Mouse (Mus musculus): ENCODE measurements at regions not wholly inside any gene's neighbourhood (a gene's known extent, or its start where the extent isn't known, plus 50 kb on each side); places are given as distances from the start of the nearest gene placed in this dataset.

- DNase-seq (ENCODE audit: extremely low spot score in 1 of 2, low spot score in 2 of 2): no peak
- intact Hi-C loops (cut with DNase I): no loop called here
These were observed 370.9 kb upstream of the Mef2c start for GRCm38 (mm10) chr13:83132671-83133638.

GRCm38 (mm10) chr13:83143316-83143715 is 360.5 kb upstream of the Mef2c start:
- no peak for DNase-seq (ENCODE audit: extremely low spot score in 1 of 2, low spot score in 2 of 2)
- intact Hi-C loops (cut with DNase I): loop anchor here (10.0 kb wide), 2 partner anchors 199 to 211 kb away; no protein-coding TSS in a partner anchor

- intact Hi-C loops (cut with DNase I): no loop called here
These were observed 349.2 kb upstream of the Mef2c start for GRCm38 (mm10) chr13:83154626-83155124.

GRCm38 (mm10) chr13:83159969-83160368 is 343.9 kb upstream of the Mef2c start:
- peak in 1 of 2 experiments; percentile 22 for DNase-seq (ENCODE audit: extremely low spot score in 1 of 2, low spot score in 2 of 2)
- intact Hi-C loops (cut with DNase I): no loop called here

More at GRCm38 (mm10) chr13:83154626-83155124, 349.2 kb upstream of the Mef2c start:
- DNase-seq (ENCODE audit: extremely low spot score in 1 of 2, low spot score in 2 of 2): no peak

- no peak for DNase-seq (ENCODE audit: extremely low spot score in 1 of 2, low spot score in 2 of 2)
- intact Hi-C loops (cut with DNase I): no loop called here
These were observed 341.1 kb upstream of the Mef2c start for GRCm38 (mm10) chr13:83162761-83163160.

- intact Hi-C loops (cut with DNase I): no loop called here
- no peak for DNase-seq (ENCODE audit: extremely low spot score in 1 of 2, low spot score in 2 of 2)
These were observed 328.7 kb upstream of the Mef2c start for GRCm38 (mm10) chr13:83175086-83175485.

GRCm38 (mm10) chr13:83201931-83202671 is 301.7 kb upstream of the Mef2c start:
- intact Hi-C loops (cut with DNase I): no loop called here
- no peak for DNase-seq (ENCODE audit: extremely low spot score in 1 of 2, low spot score in 2 of 2)

- DNase-seq (ENCODE audit: extremely low spot score in 1 of 2, low spot score in 2 of 2): no peak
- intact Hi-C loops (cut with DNase I): no loop called here
These were observed 297.2 kb upstream of the Mef2c start for GRCm38 (mm10) chr13:83206622-83207021.

GRCm38 (mm10) chr13:83207513-83207912 is 296.3 kb upstream of the Mef2c start:
- intact Hi-C loops (cut with DNase I): no loop called here
- DNase-seq (ENCODE audit: extremely low spot score in 1 of 2, low spot score in 2 of 2): no peak

GRCm38 (mm10) chr13:83208111-83208510 is 295.7 kb upstream of the Mef2c start:
- no peak for DNase-seq (ENCODE audit: extremely low spot score in 1 of 2, low spot score in 2 of 2)
- intact Hi-C loops (cut with DNase I): no loop called here

GRCm38 (mm10) chr13:83214811-83215210 is 289.0 kb upstream of the Mef2c start:
- intact Hi-C loops (cut with DNase I): no loop called here
- no peak for DNase-seq (ENCODE audit: extremely low spot score in 1 of 2, low spot score in 2 of 2)

- intact Hi-C loops (cut with DNase I): no loop called here
- DNase-seq (ENCODE audit: extremely low spot score in 1 of 2, low spot score in 2 of 2): no peak
These were observed 287.4 kb upstream of the Mef2c start for GRCm38 (mm10) chr13:83216454-83216853.

- intact Hi-C loops (cut with DNase I): no loop called here
- DNase-seq (ENCODE audit: extremely low spot score in 1 of 2, low spot score in 2 of 2): no peak
These were observed 251.4 kb upstream of the Mef2c start for GRCm38 (mm10) chr13:83252452-83252851.

GRCm38 (mm10) chr13:83266591-83266990 is 237.2 kb upstream of the Mef2c start:
- intact Hi-C loops (cut with DNase I): no loop called here
- DNase-seq (ENCODE audit: extremely low spot score in 1 of 2, low spot score in 2 of 2): no peak

- intact Hi-C loops (cut with DNase I): no loop called here
- DNase-seq (ENCODE audit: extremely low spot score in 1 of 2, low spot score in 2 of 2): no peak
These were observed 235.2 kb upstream of the Mef2c start for GRCm38 (mm10) chr13:83268663-83269062.

GRCm38 (mm10) chr13:83278695-83279094 is 225.1 kb upstream of the Mef2c start:
- no peak for DNase-seq (ENCODE audit: extremely low spot score in 1 of 2, low spot score in 2 of 2)
- intact Hi-C loops (cut with DNase I): no loop called here

- DNase-seq (ENCODE audit: extremely low spot score in 1 of 2, low spot score in 2 of 2): no peak
- intact Hi-C loops (cut with DNase I): no loop called here
These were observed 196.1 kb upstream of the Mef2c start for GRCm38 (mm10) chr13:83307696-83308095.

GRCm38 (mm10) chr13:83328488-83328887 is 175.3 kb upstream of the Mef2c start:
- no peak for DNase-seq (ENCODE audit: extremely low spot score in 1 of 2, low spot score in 2 of 2)
- intact Hi-C loops (cut with DNase I): no loop called here

GRCm38 (mm10) chr13:83333728-83334127 is 170.1 kb upstream of the Mef2c start:
- no peak for DNase-seq (ENCODE audit: extremely low spot score in 1 of 2, low spot score in 2 of 2)
- intact Hi-C loops (cut with DNase I): no loop called here
